Mouse (Mus musculus): ENCODE results near the gene Fgd3. TPM values are rescaled to one million over a fixed set of nuclear protein-coding genes. Genes with fewer than 3 reads are reported as not detected.

Gene Fgd3
- polyA plus RNA-seq, 1 experiment = 22.0 TPM

DNA sequence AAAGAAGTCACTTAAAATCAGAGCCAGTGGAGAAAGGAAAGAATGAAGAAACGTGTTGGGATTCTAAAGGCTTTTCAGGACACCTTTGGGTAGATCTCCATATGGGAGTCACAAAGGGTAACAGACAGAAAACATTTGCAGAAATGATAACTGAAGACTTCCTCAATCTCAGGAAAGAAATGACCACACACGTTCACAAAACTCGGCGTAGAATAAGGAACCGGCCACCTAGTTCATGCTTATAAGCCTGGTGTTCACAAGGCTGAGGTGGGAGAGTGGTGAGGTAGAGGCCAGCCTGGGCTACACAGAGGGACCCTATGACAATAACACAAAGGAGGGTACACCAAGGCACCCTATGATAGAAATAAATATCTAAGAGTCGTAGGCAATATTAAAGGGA is 28.2 kb downstream of the Fgd3 start:
- H3K27me3 ChIP-seq (ENCODE audit: control insufficient read depth, insufficient read depth, low read length) = no peaks in the 10 kb centered on the region
- H3K4me3 ChIP-seq (ENCODE audit: extremely low read depth, insufficient read depth, insufficient read length) = no peak overlapping the region
- no peaks in the 10 kb centered on the region; the same call in 1 of the 2 replicates for H3K4me1 ChIP-seq (ENCODE audit: control insufficient read depth, insufficient read depth, insufficient read length)
- H3K27ac ChIP-seq (ENCODE audit: insufficient read depth, low read length) = no peak overlapping the region
- peaks cover 32% of the 10 kb centered on the region for H3K36me3 ChIP-seq (ENCODE audit: control insufficient read depth, insufficient read depth, low read length)
- no peak for DNase-seq (ENCODE audit: low read depth in 1 of 2, low spot score in 2 of 2)
- no peak; the same call in 1 of the 2 replicates for TF ChIP-seq POLR2A (IDR thresholded peaks at IDR 0.05; ENCODE audit: low read depth, low read length)
- no peak for TF ChIP-seq CTCF (IDR thresholded peaks at IDR 0.05; ENCODE audit: extremely low read depth, insufficient read depth, insufficient read length, insufficient replicate concordance)
- WGBS = 47% methylated on average over 6 of the region's 6 CpGs

DNA sequence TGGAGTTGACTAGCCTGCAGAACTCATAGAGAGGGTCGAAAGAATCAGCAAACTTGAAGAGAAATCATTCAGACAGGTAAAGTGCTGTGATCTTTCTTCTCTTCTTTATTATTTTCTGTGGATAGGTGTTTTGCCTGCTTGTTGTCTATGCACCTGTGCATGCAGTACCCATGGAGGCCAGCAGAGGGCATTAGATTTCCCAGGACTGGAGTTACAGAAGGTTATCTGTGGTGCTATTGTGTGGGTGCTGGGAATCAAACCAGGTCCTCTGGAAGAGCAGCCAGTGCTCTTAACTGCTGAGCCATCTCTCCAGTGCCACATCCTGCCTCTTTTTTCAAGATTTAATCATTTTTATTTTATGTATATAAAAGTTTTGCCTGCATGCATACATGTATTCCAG is 28.7 kb downstream of the Fgd3 start:
- DNase-seq (ENCODE audit: low read depth in 1 of 2, low spot score in 2 of 2) = peak in 1 of 2 experiments; percentile 49
- H3K36me3 ChIP-seq (ENCODE audit: control insufficient read depth, insufficient read depth, low read length) = peaks cover 33% of the 10 kb centered on the region
- TF ChIP-seq POLR2A (IDR thresholded peaks at IDR 0.05; ENCODE audit: low read depth, low read length) (no peak), CTCF (IDR thresholded peaks at IDR 0.05; ENCODE audit: extremely low read depth, insufficient read depth, insufficient read length, insufficient replicate concordance) (peak; percentile 34; the same call in 1 of the 2 replicates)
- no peak overlapping the region for H3K27ac ChIP-seq (ENCODE audit: insufficient read depth, low read length)
- H3K4me1 ChIP-seq (ENCODE audit: control insufficient read depth, insufficient read depth, insufficient read length) = no peaks in the 10 kb centered on the region; the same call in 1 of the 2 replicates
- H3K27me3 ChIP-seq (ENCODE audit: control insufficient read depth, insufficient read depth, low read length) = no peaks in the 10 kb centered on the region
- no peak overlapping the region for H3K4me3 ChIP-seq (ENCODE audit: extremely low read depth, insufficient read depth, insufficient read length)
- 86% methylated on average over 1 of the region's 1 CpGs for WGBS

DNA sequence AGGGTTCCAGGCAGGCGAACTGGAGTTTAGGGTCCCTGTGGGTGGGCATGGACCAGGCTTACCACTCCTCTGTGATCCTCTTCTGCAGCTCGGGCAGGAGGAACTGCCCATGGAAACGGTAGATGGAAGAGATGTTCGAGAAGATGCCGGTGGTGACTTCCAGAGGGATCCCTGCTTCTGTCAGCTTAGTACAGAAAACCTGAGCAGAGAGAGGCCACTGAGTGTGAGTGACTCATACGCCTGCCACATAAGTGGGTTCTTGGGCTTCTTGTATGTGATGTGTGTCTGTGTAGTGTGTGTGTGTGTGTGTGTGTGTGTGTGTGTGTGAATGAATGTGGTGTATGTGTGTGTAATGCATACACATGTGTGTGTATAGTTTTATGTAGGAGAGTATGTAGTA is 32.9 kb downstream of the Fgd3 start:
- TF ChIP-seq CTCF (IDR thresholded peaks at IDR 0.05; ENCODE audit: extremely low read depth, insufficient read depth, insufficient read length, insufficient replicate concordance) (no peak), POLR2A (IDR thresholded peaks at IDR 0.05; ENCODE audit: low read depth, low read length) (no peak)
- Histone ChIP-seq H3K4me1 (ENCODE audit: control insufficient read depth, insufficient read depth, insufficient read length) (no peaks in the 10 kb centered on the region; the same call in 1 of the 2 replicates), H3K4me3 (ENCODE audit: extremely low read depth, insufficient read depth, insufficient read length) (no peak overlapping the region), H3K36me3 (ENCODE audit: control insufficient read depth, insufficient read depth, low read length) (peaks cover 58% of the 10 kb centered on the region), H3K27ac (ENCODE audit: insufficient read depth, low read length) (no peak overlapping the region), H3K27me3 (ENCODE audit: control insufficient read depth, insufficient read depth, low read length) (no peaks in the 10 kb centered on the region)
- DNase-seq (ENCODE audit: low read depth in 1 of 2, low spot score in 2 of 2) = no peak
- WGBS = 85% methylated on average over 6 of the region's 6 CpGs

DNA sequence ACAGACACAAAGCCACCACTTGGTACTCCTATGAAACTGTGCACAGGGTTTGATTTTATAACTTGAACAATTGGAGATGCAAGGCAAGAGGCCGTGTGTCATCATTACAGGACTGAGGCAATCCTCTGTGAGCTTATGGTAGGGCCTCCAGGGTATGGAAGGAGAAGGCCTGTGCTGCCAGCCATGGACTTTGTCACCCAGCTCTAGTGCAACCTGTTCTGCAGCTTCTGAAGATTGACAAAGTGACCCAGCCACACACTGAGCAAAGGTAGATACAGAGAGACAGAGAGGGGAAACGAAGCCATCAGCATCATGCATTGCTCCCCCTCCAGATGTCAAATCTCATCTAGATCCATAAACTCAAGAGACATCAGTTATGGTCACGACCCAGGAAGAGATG is 33.4 kb downstream of the Fgd3 start:
- 90% methylated on average over 3 of the region's 3 CpGs for WGBS
- no peak for DNase-seq (ENCODE audit: low read depth in 1 of 2, low spot score in 2 of 2)
- TF ChIP-seq CTCF (IDR thresholded peaks at IDR 0.05; ENCODE audit: extremely low read depth, insufficient read depth, insufficient read length, insufficient replicate concordance) (no peak), POLR2A (IDR thresholded peaks at IDR 0.05; ENCODE audit: low read depth, low read length) (no peak)
- Histone ChIP-seq H3K4me1 (ENCODE audit: control insufficient read depth, insufficient read depth, insufficient read length) (no peaks in the 10 kb centered on the region; the same call in 1 of the 2 replicates), H3K36me3 (ENCODE audit: control insufficient read depth, insufficient read depth, low read length) (peaks cover 61% of the 10 kb centered on the region), H3K27me3 (ENCODE audit: control insufficient read depth, insufficient read depth, low read length) (no peaks in the 10 kb centered on the region), H3K4me3 (ENCODE audit: extremely low read depth, insufficient read depth, insufficient read length) (no peak overlapping the region), H3K27ac (ENCODE audit: insufficient read depth, low read length) (no peak overlapping the region)

DNA sequence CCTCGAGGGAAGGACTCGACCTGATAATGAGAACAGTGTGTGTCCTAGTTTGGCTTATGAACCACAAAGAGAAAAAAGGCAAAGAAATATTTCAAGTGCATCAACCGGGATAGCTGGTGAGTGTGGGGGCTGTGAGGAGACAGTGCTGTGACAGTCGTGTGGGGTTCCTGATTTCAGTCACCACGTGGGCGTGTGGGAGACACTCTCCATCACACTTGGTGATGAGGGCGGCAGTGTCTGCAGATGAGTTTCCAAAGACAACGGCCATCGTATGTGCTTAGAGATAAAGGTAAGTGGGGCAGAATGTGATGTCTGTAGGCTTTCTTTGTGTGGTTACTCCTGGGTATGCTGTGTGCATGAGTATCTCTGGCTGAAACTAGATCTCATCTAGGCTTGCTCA is 36.4 kb downstream of the Fgd3 start:
- 84% methylated on average over 9 of the region's 9 CpGs for WGBS
- no peak for TF ChIP-seq CTCF (IDR thresholded peaks at IDR 0.05; ENCODE audit: extremely low read depth, insufficient read depth, insufficient read length, insufficient replicate concordance)
- no peak for TF ChIP-seq POLR2A (IDR thresholded peaks at IDR 0.05; ENCODE audit: low read depth, low read length)

DNA sequence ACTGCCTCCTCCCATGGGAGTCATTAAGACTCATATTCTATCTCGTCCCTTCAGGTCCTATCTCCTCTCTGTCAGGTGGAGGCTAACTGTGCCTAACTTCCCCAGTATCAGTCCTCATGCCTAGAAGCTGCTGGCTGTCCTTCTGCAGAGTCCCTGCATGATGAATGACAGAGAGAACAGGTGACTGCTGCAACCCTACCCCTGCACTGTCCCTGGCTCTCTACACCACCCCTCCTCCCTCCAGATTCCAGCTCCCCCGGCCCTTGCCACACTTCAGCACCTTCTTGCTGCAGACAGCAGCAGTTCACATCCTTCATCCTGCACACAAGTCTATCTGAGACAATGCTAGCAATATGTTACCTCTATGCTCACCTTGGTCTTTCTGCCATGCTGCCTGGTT is 37.9 kb downstream of the Fgd3 start:
- H3K4me3 ChIP-seq (ENCODE audit: extremely low read depth, insufficient read depth, insufficient read length) = no peak overlapping the region
- H3K4me1 ChIP-seq (ENCODE audit: control insufficient read depth, insufficient read depth, insufficient read length) = no peaks in the 10 kb centered on the region
- WGBS = 37% methylated on average over 2 of the region's 2 CpGs
- H3K27me3 ChIP-seq (ENCODE audit: control insufficient read depth, insufficient read depth, low read length) = no peaks in the 10 kb centered on the region
- H3K27ac ChIP-seq (ENCODE audit: insufficient read depth, low read length) = no peak overlapping the region
- H3K36me3 ChIP-seq (ENCODE audit: control insufficient read depth, insufficient read depth, low read length) = peaks cover 67% of the 10 kb centered on the region
- TF ChIP-seq CTCF (IDR thresholded peaks at IDR 0.05; ENCODE audit: extremely low read depth, insufficient read depth, insufficient read length, insufficient replicate concordance) = no peak
- TF ChIP-seq POLR2A (IDR thresholded peaks at IDR 0.05; ENCODE audit: low read depth, low read length) = no peak
- DNase-seq (ENCODE audit: low read depth in 1 of 2, low spot score in 2 of 2) = no peak

More for the DNA sequence above, 36.4 kb downstream of the Fgd3 start:
- no peaks in the 10 kb centered on the region for H3K4me1 ChIP-seq (ENCODE audit: control insufficient read depth, insufficient read depth, insufficient read length)
- peaks cover 65% of the 10 kb centered on the region for H3K36me3 ChIP-seq (ENCODE audit: control insufficient read depth, insufficient read depth, low read length)
- H3K27ac ChIP-seq (ENCODE audit: insufficient read depth, low read length) = no peak overlapping the region
- no peaks in the 10 kb centered on the region for H3K27me3 ChIP-seq (ENCODE audit: control insufficient read depth, insufficient read depth, low read length)
- no peak for DNase-seq (ENCODE audit: low read depth in 1 of 2, low spot score in 2 of 2)
- H3K4me3 ChIP-seq (ENCODE audit: extremely low read depth, insufficient read depth, insufficient read length) = no peak overlapping the region

Data from spleen, adult 2 months (tissue).